Mouse (Mus musculus): ENCODE measurements around the gene Tmem97. TPM values are rescaled to one million over a fixed set of nuclear protein-coding genes. Genes with fewer than 3 reads are reported as not detected.
"Not testable (repeated sequence)": the region's sequence is repeated elsewhere in the genome, so short reads cannot be mapped to it uniquely, and the experiment has no call there.

The Tmem97 gene
- polyA plus RNA-seq, 2 experiments, result 34.2 to 116 TPM

- no peaks in the 10 kb centered on the region for H3K36me3 ChIP-seq (replicated peaks; ENCODE audit: control insufficient read depth, insufficient read depth, low read depth)
- no peaks in the 10 kb centered on the region for H3K4me1 ChIP-seq (replicated peaks; ENCODE audit: control insufficient read depth in 2 of 2, insufficient read depth in 2 of 2, low read length in 1 of 2)
- no peak overlapping the region for H3K27ac ChIP-seq
- H3K27me3 ChIP-seq (ENCODE audit: control insufficient read depth, insufficient read depth, low read length), result no peaks in the 10 kb centered on the region
- no peak overlapping the region for H3K4me2 ChIP-seq (ENCODE audit: low read depth)
- ATAC-seq (ENCODE audit: insufficient read depth) (no peak), DNase-seq (ENCODE audit: low read depth in 3 of 3, low spot score in 3 of 3) (no peak)
- no peak for TF ChIP-seq EP300 (IDR thresholded peaks at IDR 0.05; ENCODE audit: low read depth)
- TF ChIP-seq CTCF (IDR thresholded peaks at IDR 0.05; ENCODE audit: low read depth), result no peak
- H3K9me3 ChIP-seq (ENCODE audit: control insufficient read depth, low read length), result no peaks in the 10 kb centered on the region
- 65% methylated on average over 6 of the region's 6 CpGs for WGBS (ENCODE audit: insufficient replicate concordance)
- H3K4me3 ChIP-seq (ENCODE audit: insufficient read depth in 1 of 2, low read depth in 2 of 2, low read length in 2 of 2), result no peak overlapping the region
- no peak overlapping the region for H3K9ac ChIP-seq (replicated peaks)
Measured at GRCm38 (mm10) chr11:78594271-78594964, 43.8 kb upstream of the Tmem97 start.

- WGBS (ENCODE audit: insufficient replicate concordance), result 74% methylated on average over 1 of the region's 1 CpGs
- H3K9ac ChIP-seq (replicated peaks); H3K9me3 ChIP-seq (ENCODE audit: control insufficient read depth, low read length); H3K4me3 ChIP-seq (ENCODE audit: insufficient read depth in 1 of 2, low read depth in 2 of 2, low read length in 2 of 2); DNase-seq (ENCODE audit: low read depth in 3 of 3, low spot score in 3 of 3); H3K27me3 ChIP-seq (ENCODE audit: control insufficient read depth, insufficient read depth, low read length); H3K36me3 ChIP-seq (replicated peaks; ENCODE audit: control insufficient read depth, insufficient read depth, low read depth); H3K27ac ChIP-seq; ATAC-seq (ENCODE audit: insufficient read depth); H3K4me1 ChIP-seq (replicated peaks; ENCODE audit: control insufficient read depth in 2 of 2, insufficient read depth in 2 of 2, low read length in 1 of 2); H3K4me2 ChIP-seq (ENCODE audit: low read depth): not testable (repeated sequence)
Measured at GRCm38 (mm10) chr11:78587677-78588076, 37.1 kb upstream of the Tmem97 start.

DNA sequence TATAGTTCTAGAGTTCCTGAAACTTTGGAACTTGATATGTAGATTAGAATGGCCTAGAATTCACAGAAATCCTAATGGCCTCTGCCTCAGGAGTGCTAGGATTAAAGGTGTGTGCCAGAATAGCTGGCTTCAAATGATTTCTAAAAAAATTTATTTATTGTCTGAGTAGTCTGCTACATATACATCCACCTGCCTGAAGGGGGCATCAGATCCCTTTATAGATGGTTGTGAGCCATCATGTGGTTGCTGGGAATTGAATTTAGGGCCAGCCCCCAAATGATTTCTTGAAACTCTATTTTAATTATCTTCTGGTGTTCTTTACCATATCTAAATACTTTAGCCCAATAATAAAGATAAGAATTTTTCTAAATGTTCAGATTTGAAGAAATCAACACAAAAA, 35.5 kb upstream of the Tmem97 start:
- Histone ChIP-seq H3K27me3 (ENCODE audit: control insufficient read depth, insufficient read depth, low read length) (no peaks in the 10 kb centered on the region), H3K4me3 (ENCODE audit: insufficient read depth in 1 of 2, low read depth in 2 of 2, low read length in 2 of 2) (no peak overlapping the region), H3K4me2 (ENCODE audit: low read depth) (no peak overlapping the region), H3K4me1 (replicated peaks; ENCODE audit: control insufficient read depth in 2 of 2, insufficient read depth in 2 of 2, low read length in 1 of 2) (peaks cover 0 to 5% of the 10 kb centered on the region in 2 experiments; a peak in 2 of 4 replicates), H3K9me3 (ENCODE audit: control insufficient read depth, low read length) (no peaks in the 10 kb centered on the region), H3K9ac (replicated peaks) (no peak overlapping the region), H3K36me3 (replicated peaks; ENCODE audit: control insufficient read depth, insufficient read depth, low read depth) (no peaks in the 10 kb centered on the region; the same call in none of the 2 replicates), H3K27ac (no peak overlapping the region)
- no peak for TF ChIP-seq CTCF (IDR thresholded peaks at IDR 0.05; ENCODE audit: low read depth)
- no peak for TF ChIP-seq EP300 (IDR thresholded peaks at IDR 0.05; ENCODE audit: low read depth)
- ATAC-seq (ENCODE audit: insufficient read depth) (no peak), DNase-seq (ENCODE audit: low read depth in 3 of 3, low spot score in 3 of 3) (no peak)

DNA sequence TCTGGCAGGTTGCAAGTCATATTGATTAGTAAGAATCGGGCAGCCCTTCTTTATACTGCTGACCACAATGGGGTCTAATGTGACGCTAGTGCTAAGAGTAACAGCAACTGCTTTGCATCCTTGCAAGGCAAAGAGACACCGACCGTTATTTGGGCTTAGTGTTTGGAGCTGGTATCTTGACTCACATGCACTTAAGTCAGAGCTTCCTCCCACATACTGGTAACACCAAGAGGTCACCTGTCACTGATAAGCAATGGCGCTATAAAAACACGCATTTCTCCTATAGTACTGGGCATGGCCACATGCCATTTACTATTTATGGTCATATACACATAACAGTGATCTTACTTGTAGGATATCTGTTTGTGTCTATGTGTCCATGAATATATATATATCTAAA, 32.3 kb upstream of the Tmem97 start:
- TF ChIP-seq CTCF (IDR thresholded peaks at IDR 0.05; ENCODE audit: low read depth) (no peak), EP300 (IDR thresholded peaks at IDR 0.05; ENCODE audit: low read depth) (no peak)
- Histone ChIP-seq H3K4me3 (ENCODE audit: insufficient read depth in 1 of 2, low read depth in 2 of 2, low read length in 2 of 2) (no peak overlapping the region), H3K27me3 (ENCODE audit: control insufficient read depth, insufficient read depth, low read length) (no peaks in the 10 kb centered on the region), H3K9ac (replicated peaks) (no peak overlapping the region), H3K27ac (no peak overlapping the region), H3K4me2 (ENCODE audit: low read depth) (no peak overlapping the region), H3K4me1 (replicated peaks; ENCODE audit: control insufficient read depth in 2 of 2, insufficient read depth in 2 of 2, low read length in 1 of 2) (peaks cover 0 to 5% of the 10 kb centered on the region in 2 experiments; a peak in 2 of 4 replicates), H3K9me3 (ENCODE audit: control insufficient read depth, low read length) (no peaks in the 10 kb centered on the region), H3K36me3 (replicated peaks; ENCODE audit: control insufficient read depth, insufficient read depth, low read depth) (no peaks in the 10 kb centered on the region; the same call in none of the 2 replicates)
- no peak; the same call in 1 of the 2 replicates for ATAC-seq (ENCODE audit: insufficient read depth)
- DNase-seq (ENCODE audit: low read depth in 3 of 3, low spot score in 3 of 3), result no peak
- 26% methylated on average over 6 of the region's 6 CpGs for WGBS (ENCODE audit: insufficient replicate concordance)

DNA sequence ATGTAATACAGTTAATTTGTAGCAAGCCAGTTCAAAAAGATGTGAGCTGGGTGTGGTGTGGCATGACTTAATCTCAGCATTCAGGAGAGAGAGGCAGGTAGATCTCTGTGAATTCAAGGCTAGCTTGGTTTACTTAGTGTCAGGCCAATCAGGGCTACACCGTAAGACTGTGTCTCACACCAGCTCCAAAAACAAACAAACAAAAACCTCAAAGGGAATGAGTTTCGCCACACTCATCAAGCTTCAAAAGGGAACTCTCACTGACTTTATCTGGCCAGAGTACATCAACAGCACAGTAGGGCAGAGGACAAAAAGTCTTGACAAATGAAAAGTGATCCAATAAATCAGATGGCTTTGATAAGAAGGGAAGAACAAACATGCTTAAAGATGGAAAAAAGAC, 24.4 kb upstream of the Tmem97 start:
- no peaks in the 10 kb centered on the region for H3K36me3 ChIP-seq (replicated peaks; ENCODE audit: control insufficient read depth, insufficient read depth, low read depth)
- peaks cover 0 to 5% of the 10 kb centered on the region in 2 experiments; a peak in 1 of 4 replicates for H3K4me1 ChIP-seq (replicated peaks; ENCODE audit: control insufficient read depth in 2 of 2, insufficient read depth in 2 of 2, low read length in 1 of 2)
- no peak for DNase-seq (ENCODE audit: low read depth in 3 of 3, low spot score in 3 of 3)
- TF ChIP-seq CTCF (IDR thresholded peaks at IDR 0.05; ENCODE audit: low read depth) (no peak), EP300 (IDR thresholded peaks at IDR 0.05; ENCODE audit: low read depth) (no peak)
- H3K9ac ChIP-seq (replicated peaks), result no peak overlapping the region
- ATAC-seq (ENCODE audit: insufficient read depth), result peak; percentile 31; the same call in 1 of the 2 replicates
- H3K4me2 ChIP-seq (ENCODE audit: low read depth), result no peak overlapping the region
- 65% methylated on average over 2 of the region's 2 CpGs for WGBS (ENCODE audit: insufficient replicate concordance)
- no peak overlapping the region for H3K27ac ChIP-seq
- no peak overlapping the region for H3K4me3 ChIP-seq (ENCODE audit: insufficient read depth in 1 of 2, low read depth in 2 of 2, low read length in 2 of 2)
- H3K9me3 ChIP-seq (ENCODE audit: control insufficient read depth, low read length), result no peaks in the 10 kb centered on the region
- no peaks in the 10 kb centered on the region for H3K27me3 ChIP-seq (ENCODE audit: control insufficient read depth, insufficient read depth, low read length)
